Mouse (Mus musculus) testis, adult 2 months (tissue): ENCODE measurements around the gene Gnaq.

Experiments
- CTCF ChIP-seq: fragments of 200-500 bp; IDR thresholded peaks from 2 replicates; pipeline ENCODE4 v1.5.1; 2012; ENCODE audit warnings: low read depth, mild to moderate bottlenecking, inconsistent platforms, low read length, moderate library complexity; ENCODE audit not compliant: control insufficient read depth, insufficient read depth, insufficient replicate concordance
- POLR2A ChIP-seq: fragments of 200-500 bp; IDR thresholded peaks from 2 replicates; pipeline ENCODE4 v1.6.1; 2012; ENCODE audit warnings: low read depth, mild to moderate bottlenecking, inconsistent platforms, low read length, moderate library complexity; ENCODE audit not compliant: control insufficient read depth

GRCm38 (mm10) chr19:16271002-16271401 lies 138.4 kb downstream of the Gnaq start:
- TF ChIP-seq CTCF (no peak), POLR2A (no peak)
